Mouse (Mus musculus) embryonic fibroblast, embryonic 13.5 days (primary cell): ENCODE data around the gene Pecam1.

Experiments
- CTCF ChIP-seq: IDR thresholded peaks from 2 replicates; pipeline ENCODE4 v1.5.1; 2011; ENCODE audit warnings: mild to moderate bottlenecking, control low read depth, low read length, moderate library complexity, borderline replicate concordance; ENCODE audit not compliant: insufficient read depth
- POLR2A ChIP-seq: IDR thresholded peaks from 2 replicates; pipeline ENCODE4 v1.6.1; 2011; ENCODE audit warnings: low read depth, mild to moderate bottlenecking, control low read depth, low read length, moderate library complexity

DNA sequence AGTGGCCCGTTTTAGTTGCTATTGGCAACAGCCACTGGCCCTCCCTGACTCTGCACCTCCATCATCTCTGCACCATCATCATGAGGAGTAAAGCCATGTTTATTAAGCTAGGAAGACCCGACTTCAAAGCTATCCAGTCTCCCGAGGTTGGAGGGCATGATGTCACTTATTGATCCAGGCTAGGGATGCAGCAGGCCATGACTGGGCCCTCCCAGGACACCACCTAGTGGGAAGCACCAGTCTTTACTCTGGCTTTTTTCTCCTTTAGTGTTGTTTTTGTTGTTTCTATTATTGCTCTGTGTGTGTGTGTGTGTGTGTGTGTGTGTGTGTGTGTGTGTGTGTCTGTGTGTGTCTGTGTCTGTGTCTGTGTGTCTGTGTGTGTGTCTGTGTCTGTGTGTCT is 124.9 kb downstream of the Pecam1 start:
- TF ChIP-seq CTCF, result no peak
- no peak for TF ChIP-seq POLR2A
